Mouse (Mus musculus) E14TG2a.4 (cell line): ENCODE data around the gene Syt7.

Experiments used
- CTCF ChIP-seq: conservative IDR thresholded peaks from 2 replicates; pipeline ENCODE4 v1.5.1; 2014; ENCODE audit warnings: low read length
- POU5F1 ChIP-seq: IDR thresholded peaks from 2 replicates; pipeline ENCODE4 v1.6.1; 2014; ENCODE audit warnings: low read length, borderline replicate concordance

GRCm38 (mm10) chr19:10433225-10433624 lies 44.3 kb downstream of the Syt7 start:
- no peak for TF ChIP-seq CTCF
- TF ChIP-seq POU5F1 = no peak
